Mouse (Mus musculus) megakaryocyte, embryonic 14.5 days (primary cell): ENCODE data around the gene Gpr89.

Experiments
- FLI1 ChIP-seq: IDR thresholded peaks from 2 replicates; pipeline ENCODE4 v1.6.1; 2012; ENCODE audit warnings: low read length, inconsistent platforms, mixed read lengths
- GATA1 ChIP-seq: IDR thresholded peaks from 3 replicates; pipeline ENCODE4 v1.6.1; 2012; ENCODE audit warnings: mixed read lengths, low read length, inconsistent platforms, borderline replicate concordance

DNA sequence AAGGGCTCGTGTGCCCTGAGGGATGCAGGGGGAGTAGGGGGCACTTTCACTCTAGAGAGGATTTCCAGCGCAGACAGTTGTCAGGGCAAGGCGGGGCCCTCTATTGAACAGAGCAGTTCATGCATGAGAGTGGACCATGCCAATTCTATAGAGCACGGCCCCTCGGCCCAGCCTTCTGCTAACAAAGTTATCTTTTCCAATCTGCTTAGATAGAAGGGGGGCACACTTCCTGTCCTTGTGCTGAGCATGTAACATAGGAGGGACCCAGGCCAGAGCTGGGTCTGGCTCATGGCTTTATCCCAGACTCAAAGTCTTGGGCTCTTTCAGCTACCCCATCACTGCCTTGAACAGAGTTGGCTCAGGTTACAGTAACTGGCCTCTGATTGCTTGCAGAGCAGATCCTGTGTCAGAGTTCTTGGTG lies 26.1 kb upstream of the Gpr89 start:
- TF ChIP-seq GATA1: no peak
- no peak for TF ChIP-seq FLI1
